Mouse (Mus musculus): ENCODE results near the gene Zbtb3.

DNA sequence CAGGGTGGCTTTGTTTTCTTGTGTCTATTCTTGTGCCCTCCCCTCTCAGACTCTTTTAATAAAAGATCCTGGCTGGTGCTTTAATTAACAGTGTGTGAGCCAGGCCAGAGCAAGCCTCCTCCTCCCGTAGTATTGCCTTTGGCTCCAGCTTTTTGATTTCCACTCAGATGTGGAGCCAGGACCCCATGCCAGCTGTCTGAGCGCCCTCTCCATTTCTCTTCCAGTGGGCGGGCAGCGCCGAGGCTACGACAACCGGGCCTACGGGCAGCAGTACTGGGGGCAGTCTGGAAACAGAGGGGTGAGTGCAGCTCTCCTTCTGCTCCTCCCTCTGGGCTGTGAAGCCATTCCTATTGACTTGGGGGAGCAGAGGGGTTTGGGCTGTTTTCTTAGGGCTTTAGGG is 28.3 kb downstream of the Zbtb3 start:
- TF ChIP-seq CTCF (IDR thresholded peaks at IDR 0.05) (no peak), EP300 (IDR thresholded peaks at IDR 0.05) (no peak)

Measured in lung, postnatal 0 days (tissue).